Mouse (Mus musculus) hindbrain, embryonic 11.5 days (tissue): ENCODE measurements around the gene Hspb1. TPM values are rescaled to one million over a fixed set of nuclear protein-coding genes. Genes with fewer than 3 reads are reported as not detected.

Source experiments
- ATAC-seq: fragments of 200-750 bp; cut with Nextera tagmentation; 2 replicates; pipeline ENCODE4 v1.8.0; 2017; ENCODE audit warnings: mild to moderate bottlenecking, moderate TSS enrichment, moderate library complexity; ENCODE audit not compliant: low FRiP score
- DNase-seq: peaks from one replicate; pipeline ENCODE4 v3.0.0-alpha.2; 2015; ENCODE audit warnings: low spot score
- H3K27ac ChIP-seq: fragments of 300-500 bp; sonication (generic); 2 replicates; pipeline ENCODE4 v1.5.1; 2014; ENCODE audit warnings: mild to moderate bottlenecking, low read depth, low read length
- H3K27me3 ChIP-seq: fragments of 300-500 bp; sonication (generic); 2 replicates; pipeline ENCODE4 v1.6.1; 2014; ENCODE audit warnings: mild to moderate bottlenecking, low read length, moderate library complexity, mixed read lengths; ENCODE audit not compliant: control insufficient read depth, insufficient read depth
- H3K36me3 ChIP-seq: fragments of 300-500 bp; sonication (generic); 2 replicates; pipeline ENCODE4 v1.6.1; 2014; ENCODE audit warnings: mild to moderate bottlenecking, low read length, moderate library complexity, mixed read lengths; ENCODE audit not compliant: control insufficient read depth, insufficient read depth
- H3K4me1 ChIP-seq: fragments of 300-500 bp; sonication (generic); replicated peaks from 2 replicates; pipeline ENCODE4 v1.6.1; 2014; ENCODE audit warnings: low read length, mixed read lengths; ENCODE audit not compliant: control insufficient read depth, insufficient read depth
- H3K4me2 ChIP-seq: fragments of 300-500 bp; sonication (generic); replicated peaks from 2 replicates; pipeline ENCODE4 v1.6.1; 2014; ENCODE audit warnings: mild to moderate bottlenecking, low read depth, low read length
- H3K4me3 ChIP-seq: fragments of 300-500 bp; sonication (generic); 2 replicates; pipeline ENCODE4 v1.5.1; 2014; ENCODE audit warnings: low read depth, low read length
- H3K9ac ChIP-seq: fragments of 300-500 bp; sonication (generic); 2 replicates; pipeline ENCODE4 v1.6.1; 2014; ENCODE audit warnings: low read depth, low read length
- H3K9me3 ChIP-seq: fragments of 300-500 bp; sonication (generic); 2 replicates; pipeline ENCODE4 v1.6.1; 2016; ENCODE audit warnings: low read length; ENCODE audit not compliant: control insufficient read depth
- WGBS: fragments of 180-500 bp; shearing (Covaris S2); extraction: QIAGEN DNeasy Blood & Tissue Kit; methylation state at CpG from one replicate; pipeline ENCODE4 v1.1.7; 2014; 5-methylcytosine and 5-hydroxymethylcytosine counted together
- polyA plus RNA-seq: library from polyadenylated mRNA; unstranded; fragments of >200 nt; fragmentation: Nextera tagmentation; extraction: Ambion mirVana; gene quantifications from 2 replicates; pipeline ENCODE4 v1.2.1, GENCODE M21; 2014

The Hspb1 gene
- polyA plus RNA-seq, 1 experiment from 2014 or later = 26.1 TPM

DNA sequence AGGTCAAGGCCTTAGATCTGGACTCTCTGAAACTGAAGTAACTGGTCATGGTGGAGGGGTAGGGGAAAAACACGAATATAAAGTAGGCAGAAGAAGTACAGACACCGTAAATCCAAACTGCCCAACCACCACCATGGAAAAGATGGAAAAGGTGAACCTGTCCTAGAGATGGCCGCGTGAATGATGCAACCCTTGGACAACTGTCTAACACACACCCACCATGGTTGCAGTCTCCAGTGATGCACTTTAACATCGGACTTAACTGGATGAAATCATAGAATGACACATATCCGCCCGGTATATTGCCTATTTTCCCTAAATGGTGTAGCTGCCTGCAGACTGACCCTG lies 47.4 kb downstream of the Hspb1 start:
- no peaks in the 10 kb centered on the region for H3K27me3 ChIP-seq
- H3K4me3 ChIP-seq = peak overlapping the region; percentile 98; the same call in 1 of the 2 replicates
- peak; percentile 55; the same call in 1 of the 2 replicates for ATAC-seq

GRCm38 (mm10) chr5:135935641-135936190 lies 48.0 kb downstream of the Hspb1 start:
- 83% methylated on average over 6 of the region's 6 CpGs for WGBS
- ATAC-seq = no peak
- DNase-seq = no peak

More for the DNA sequence above, 47.4 kb downstream of the Hspb1 start:
- H3K4me1 ChIP-seq = peaks cover 2% of the 10 kb centered on the region; the same call in 1 of the 2 replicates
- H3K9ac ChIP-seq = no peak overlapping the region
- H3K36me3 ChIP-seq = 0 out of 2 replicates have a peak, but pooled peaks cover 3% of the 10 kb centered on the region
- H3K9me3 ChIP-seq = no peaks in the 10 kb centered on the region
- WGBS = 55% methylated on average over 7 of the region's 7 CpGs
- DNase-seq = no peak
- peak overlapping the region; percentile 93 for H3K27ac ChIP-seq
- H3K4me2 ChIP-seq = peak overlapping the region; percentile 9

More at GRCm38 (mm10) chr5:135935641-135936190, 48.0 kb downstream of the Hspb1 start:
- H3K36me3 ChIP-seq = no peaks in the 10 kb centered on the region
- H3K9ac ChIP-seq = no peak overlapping the region
- H3K9me3 ChIP-seq = no peaks in the 10 kb centered on the region
- H3K27ac ChIP-seq = peak overlapping the region; percentile 93; the same call in 1 of the 2 replicates
- H3K4me3 ChIP-seq = no peak overlapping the region
- H3K4me1 ChIP-seq = peaks cover 2% of the 10 kb centered on the region; the same call in 1 of the 2 replicates
- no peaks in the 10 kb centered on the region for H3K27me3 ChIP-seq
- H3K4me2 ChIP-seq = no peak overlapping the region

Other genes starting within 250 kb of the Hspb1 start
- 63.0 and 73.1 TPM in 2 replicates for gene Por, start 217.9 kb upstream of the Hspb1 start, polyA plus RNA-seq
- gene Tmem120a, start 143.5 kb upstream of the Hspb1 start, polyA plus RNA-seq = 62.5 and 70.0 TPM in 2 replicates
- 0.36 and 0.54 TPM in 2 replicates for gene Styxl1, start 109.5 kb upstream of the Hspb1 start, polyA plus RNA-seq
- 620 and 621 TPM in 2 replicates for gene Mdh2, start 109.4 kb upstream of the Hspb1 start, polyA plus RNA-seq
- gene Srrm3, start 81.0 kb upstream of the Hspb1 start, polyA plus RNA-seq = 33.2 and 39.8 TPM in 2 replicates
- 204 and 208 TPM in 2 replicates for gene Ywhag, start 46.7 kb downstream of the Hspb1 start, polyA plus RNA-seq
- 1.6 and 2.4 TPM in 2 replicates for gene Ssc4d, start 86.6 kb downstream of the Hspb1 start, polyA plus RNA-seq
- not detected in 2 replicates for gene Zp3, start 92.2 kb downstream of the Hspb1 start, polyA plus RNA-seq
- 21.6 and 23.5 TPM in 2 replicates for gene Dtx2, start 106.9 kb downstream of the Hspb1 start, polyA plus RNA-seq
- gene Upk3b, start 150.6 kb downstream of the Hspb1 start, polyA plus RNA-seq = 0.11 and 0.45 TPM in 2 replicates
- gene Upk3bl, start 166.6 kb downstream of the Hspb1 start, polyA plus RNA-seq = 2.4 and 2.7 TPM in 2 replicates
- 5.2 and 6.1 TPM in 2 replicates for gene Rasa4, start 196.0 kb downstream of the Hspb1 start, polyA plus RNA-seq
- gene Polr2j, start 228.7 kb downstream of the Hspb1 start, polyA plus RNA-seq = 238 and 247 TPM in 2 replicates
- gene Lrwd1, start 248.2 kb downstream of the Hspb1 start, polyA plus RNA-seq = 34.7 and 37.5 TPM in 2 replicates
- 18.8 and 20.3 TPM in 2 replicates for gene Alkbh4, start 248.2 kb downstream of the Hspb1 start, polyA plus RNA-seq